Mouse (Mus musculus): ENCODE results near the gene Rgs14. TPM values are rescaled to one million over a fixed set of nuclear protein-coding genes. Genes with fewer than 3 reads are reported as not detected.

The Rgs14 gene
- polyA plus RNA-seq, 1 experiment from 2014 or later: 0.11 TPM

DNA sequence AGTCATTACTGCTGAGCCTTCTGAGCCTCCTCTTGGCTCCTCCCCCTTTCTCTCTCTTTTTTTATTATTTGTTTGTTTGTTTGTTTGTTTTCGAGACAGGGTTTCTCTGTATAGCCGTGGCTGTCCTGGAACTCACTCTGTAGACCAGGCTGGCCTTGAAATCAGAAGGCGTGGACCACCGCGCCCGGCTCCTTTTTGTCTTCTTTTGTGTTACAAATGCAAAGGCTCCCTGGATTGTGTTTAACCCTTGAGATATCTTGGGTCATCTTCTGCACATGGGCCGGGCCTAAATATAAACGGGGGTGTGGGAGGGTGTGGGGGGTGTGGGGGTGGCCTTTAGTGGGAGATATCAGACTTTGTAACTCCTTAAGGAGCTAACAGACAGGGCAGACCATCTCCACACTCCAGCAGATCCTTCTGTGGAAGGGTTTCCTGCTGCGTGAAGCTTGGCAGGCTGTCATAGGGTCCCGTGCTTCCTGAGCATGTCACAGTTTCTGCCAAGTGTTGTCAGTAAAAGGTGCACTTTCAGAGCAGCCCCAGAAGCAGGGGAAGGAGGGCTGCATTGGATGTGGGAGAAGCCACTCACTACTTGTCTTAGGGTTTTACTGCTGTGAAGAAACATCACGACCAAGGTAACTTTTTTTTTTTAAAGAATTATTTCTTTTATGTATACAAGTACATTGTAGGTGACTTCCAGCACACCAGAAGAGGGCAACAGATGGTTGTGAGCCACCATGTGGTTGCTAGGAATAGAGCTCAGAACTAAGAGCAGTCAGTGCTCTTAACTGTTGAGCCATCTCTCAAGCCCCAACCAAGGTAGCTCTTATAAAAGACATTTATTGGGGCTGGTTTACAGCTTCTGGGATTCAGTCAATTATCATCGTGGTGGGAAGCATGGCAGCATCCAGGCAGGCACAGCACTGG lies 31.1 kb upstream of the Rgs14 start:
- Histone ChIP-seq H3K9me3 (ENCODE audit: control insufficient read depth, low read length) (no peaks in the 10 kb centered on the region), H3K9ac (replicated peaks; ENCODE audit: low read depth, low read length) (no peak overlapping the region), H3K4me3 (ENCODE audit: low read depth, low read length) (no peak overlapping the region), H3K4me2 (ENCODE audit: low read depth, low read length) (no peak overlapping the region), H3K4me1 (ENCODE audit: control insufficient read depth, insufficient read depth, low read length) (no peaks in the 10 kb centered on the region), H3K27me3 (ENCODE audit: control insufficient read depth, insufficient read depth, low read length) (no peaks in the 10 kb centered on the region), H3K36me3 (ENCODE audit: control insufficient read depth, insufficient read depth, low read length) (no peaks in the 10 kb centered on the region), H3K27ac (ENCODE audit: low read depth, low read length) (no peak overlapping the region)
- WGBS: 65% methylated on average over 12 of the region's 12 CpGs
- no peak for ATAC-seq (ENCODE audit: low read depth)

DNA sequence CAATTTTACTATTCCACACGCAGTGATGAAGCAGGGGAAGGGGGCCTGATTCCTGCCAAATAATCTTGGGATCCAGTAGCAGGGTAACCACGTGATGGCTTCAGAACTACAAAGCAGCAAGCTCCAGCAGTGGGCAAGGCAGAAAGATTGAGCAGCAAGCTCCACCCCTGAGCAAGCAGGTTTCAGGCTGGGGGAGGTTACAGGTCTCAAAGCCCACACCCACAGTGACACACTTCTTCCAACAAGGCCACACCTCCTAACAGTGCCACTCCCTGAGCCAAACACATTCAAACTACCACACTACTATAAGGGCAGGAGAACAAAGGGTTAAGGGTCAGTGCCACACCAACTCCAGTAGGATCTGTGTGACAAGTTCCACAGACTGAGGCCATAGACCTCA lies 30.3 kb upstream of the Rgs14 start:
- no peak overlapping the region for H3K27ac ChIP-seq (ENCODE audit: low read depth, low read length)
- no peak overlapping the region for H3K4me2 ChIP-seq (ENCODE audit: low read depth, low read length)
- ATAC-seq (ENCODE audit: low read depth): no peak
- H3K27me3 ChIP-seq (ENCODE audit: control insufficient read depth, insufficient read depth, low read length): no peaks in the 10 kb centered on the region
- no peak overlapping the region for H3K9ac ChIP-seq (replicated peaks; ENCODE audit: low read depth, low read length)
- H3K4me1 ChIP-seq (ENCODE audit: control insufficient read depth, insufficient read depth, low read length): no peaks in the 10 kb centered on the region
- H3K9me3 ChIP-seq (ENCODE audit: control insufficient read depth, low read length): no peaks in the 10 kb centered on the region
- 33% methylated on average over 2 of the region's 2 CpGs for WGBS
- 0 out of 2 replicates have a peak, but pooled peaks cover 2% of the 10 kb centered on the region for H3K36me3 ChIP-seq (ENCODE audit: control insufficient read depth, insufficient read depth, low read length)
- no peak overlapping the region for H3K4me3 ChIP-seq (ENCODE audit: low read depth, low read length)

DNA sequence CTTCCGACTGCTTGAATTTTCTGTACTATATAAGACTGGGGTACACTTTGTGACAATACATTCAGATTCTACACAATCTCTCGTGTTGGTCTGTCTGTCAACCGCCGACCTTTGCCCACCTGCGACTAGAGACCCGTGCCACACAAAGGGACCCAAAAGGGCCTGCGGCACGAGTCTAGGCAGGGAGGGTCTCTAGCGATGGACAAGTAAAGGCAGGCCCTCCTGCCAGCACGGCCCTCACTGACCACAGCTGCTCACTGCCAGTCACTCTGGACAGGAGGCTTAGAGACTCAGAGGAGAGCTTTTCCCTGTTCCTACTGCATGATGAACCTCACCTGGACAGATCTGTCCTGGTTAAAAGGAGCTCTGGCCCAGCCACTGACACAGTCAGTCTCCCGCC lies 27.1 kb upstream of the Rgs14 start:
- no peaks in the 10 kb centered on the region for H3K27me3 ChIP-seq (ENCODE audit: control insufficient read depth, insufficient read depth, low read length)
- H3K4me2 ChIP-seq (ENCODE audit: low read depth, low read length): no peak overlapping the region
- H3K36me3 ChIP-seq (ENCODE audit: control insufficient read depth, insufficient read depth, low read length): peaks cover 29% of the 10 kb centered on the region
- H3K27ac ChIP-seq (ENCODE audit: low read depth, low read length): no peak overlapping the region
- H3K4me1 ChIP-seq (ENCODE audit: control insufficient read depth, insufficient read depth, low read length): no peaks in the 10 kb centered on the region
- no peaks in the 10 kb centered on the region for H3K9me3 ChIP-seq (ENCODE audit: control insufficient read depth, low read length)
- ATAC-seq (ENCODE audit: low read depth): no peak
- no peak overlapping the region for H3K9ac ChIP-seq (replicated peaks; ENCODE audit: low read depth, low read length)
- H3K4me3 ChIP-seq (ENCODE audit: low read depth, low read length): no peak overlapping the region
- WGBS: 42% methylated on average over 11 of the region's 11 CpGs

DNA sequence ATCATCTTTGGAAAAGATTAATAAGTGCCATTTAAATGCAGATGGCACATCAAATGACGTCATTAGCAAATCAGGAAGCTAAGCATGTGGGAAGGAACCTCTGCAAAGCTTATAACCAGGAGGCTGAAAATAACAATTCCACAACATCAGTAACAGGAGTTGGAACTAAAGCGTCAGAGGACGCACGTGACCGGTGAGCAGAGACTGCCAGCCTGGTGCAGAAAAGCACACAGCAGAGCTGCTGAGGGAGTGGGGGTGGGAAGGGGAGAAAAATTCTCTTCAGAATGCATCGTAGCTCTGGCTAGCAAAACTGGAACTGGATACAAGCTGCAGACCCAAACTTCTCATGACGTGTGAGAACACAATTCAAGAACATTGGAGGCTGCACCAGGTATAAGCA lies 25.2 kb upstream of the Rgs14 start:
- Histone ChIP-seq H3K36me3 (ENCODE audit: control insufficient read depth, insufficient read depth, low read length) (peaks cover 46% of the 10 kb centered on the region), H3K4me2 (ENCODE audit: low read depth, low read length) (no peak overlapping the region), H3K27me3 (ENCODE audit: control insufficient read depth, insufficient read depth, low read length) (no peaks in the 10 kb centered on the region), H3K27ac (ENCODE audit: low read depth, low read length) (no peak overlapping the region), H3K9ac (replicated peaks; ENCODE audit: low read depth, low read length) (no peak overlapping the region), H3K4me1 (ENCODE audit: control insufficient read depth, insufficient read depth, low read length) (no peaks in the 10 kb centered on the region), H3K9me3 (ENCODE audit: control insufficient read depth, low read length) (no peaks in the 10 kb centered on the region), H3K4me3 (ENCODE audit: low read depth, low read length) (no peak overlapping the region)
- no peak for ATAC-seq (ENCODE audit: low read depth)
- WGBS: 85% methylated on average over 7 of the region's 7 CpGs

DNA sequence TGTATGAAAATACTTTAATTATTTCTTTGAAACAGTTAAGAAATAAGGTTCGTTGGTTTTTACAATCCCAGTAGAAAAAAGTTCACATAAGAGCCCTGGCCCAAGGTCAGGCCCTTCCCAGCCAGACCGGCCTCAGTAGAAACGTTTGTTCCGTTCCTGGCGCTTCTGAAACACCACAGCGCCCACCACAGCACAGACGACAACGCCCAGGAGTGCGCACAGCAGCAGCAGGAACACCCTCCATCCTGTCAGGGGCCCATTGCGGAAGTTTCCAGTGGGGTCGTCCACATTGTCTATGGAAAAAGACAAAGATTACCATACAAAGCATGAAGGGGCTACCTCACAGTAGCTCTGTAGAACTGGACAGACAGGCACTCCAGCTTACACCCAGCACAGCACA lies 22.8 kb upstream of the Rgs14 start:
- no peaks in the 10 kb centered on the region for H3K9me3 ChIP-seq (ENCODE audit: control insufficient read depth, low read length)
- H3K27ac ChIP-seq (ENCODE audit: low read depth, low read length): no peak overlapping the region
- H3K36me3 ChIP-seq (ENCODE audit: control insufficient read depth, insufficient read depth, low read length): peaks cover 63% of the 10 kb centered on the region
- no peaks in the 10 kb centered on the region for H3K27me3 ChIP-seq (ENCODE audit: control insufficient read depth, insufficient read depth, low read length)
- WGBS: 91% methylated on average over 11 of the region's 11 CpGs
- H3K9ac ChIP-seq (replicated peaks; ENCODE audit: low read depth, low read length): no peak overlapping the region
- ATAC-seq (ENCODE audit: low read depth): no peak
- H3K4me3 ChIP-seq (ENCODE audit: low read depth, low read length): no peak overlapping the region
- no peak overlapping the region for H3K4me2 ChIP-seq (ENCODE audit: low read depth, low read length)
- no peaks in the 10 kb centered on the region for H3K4me1 ChIP-seq (ENCODE audit: control insufficient read depth, insufficient read depth, low read length)

DNA sequence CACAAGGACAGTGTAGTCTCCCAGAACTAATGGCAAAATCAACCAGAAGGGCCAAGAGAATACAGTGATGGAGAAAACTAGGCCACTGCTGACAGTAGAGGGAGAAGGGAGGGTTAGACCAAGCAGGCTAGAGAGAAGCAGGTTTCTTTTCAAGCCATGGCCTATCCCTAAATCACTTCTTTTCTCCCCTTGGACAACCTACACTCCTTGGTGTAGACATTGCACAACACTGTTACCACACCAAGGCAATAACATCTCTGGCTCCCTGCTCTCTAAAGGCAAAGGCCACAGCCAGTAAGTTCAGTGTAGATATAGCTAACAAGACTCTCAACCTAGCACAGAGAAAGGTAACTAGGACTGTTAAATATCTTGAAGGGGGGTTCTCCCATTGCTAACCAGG lies 8.4 kb upstream of the Rgs14 start:
- no peak overlapping the region for H3K27ac ChIP-seq (ENCODE audit: low read depth, low read length)

DNA sequence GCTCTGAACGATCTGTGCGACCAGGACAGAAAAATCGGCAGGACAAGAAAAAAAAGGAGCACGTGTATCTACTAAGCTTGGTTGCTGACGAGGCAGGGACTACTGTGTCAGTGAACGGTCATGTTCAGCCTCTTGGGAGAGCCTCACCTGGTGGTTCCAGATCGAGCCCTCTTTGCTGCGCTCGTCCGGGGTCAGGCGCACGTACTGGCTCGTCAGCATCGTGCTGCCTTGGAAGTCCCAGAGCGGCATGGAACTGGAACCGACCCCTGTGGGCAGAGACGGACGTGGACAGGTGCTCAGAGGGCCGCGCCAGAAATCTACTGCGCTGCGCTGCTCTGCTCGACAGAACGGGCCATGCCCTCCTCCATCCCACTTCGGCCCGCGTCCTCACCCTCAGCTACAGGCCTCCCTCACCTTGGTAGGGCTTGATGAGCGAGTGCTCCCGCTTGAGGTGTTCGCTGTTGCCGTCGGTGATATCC lies 7.5 kb upstream of the Rgs14 start:
- peak; percentile 63 for ATAC-seq (ENCODE audit: low read depth)
- Histone ChIP-seq H3K27me3 (ENCODE audit: control insufficient read depth, insufficient read depth, low read length) (no peaks in the 10 kb centered on the region), H3K4me2 (ENCODE audit: low read depth, low read length) (peak overlapping the region; percentile 90), H3K36me3 (ENCODE audit: control insufficient read depth, insufficient read depth, low read length) (peaks cover 11% of the 10 kb centered on the region; the same call in 1 of the 2 replicates), H3K9ac (replicated peaks; ENCODE audit: low read depth, low read length) (peak overlapping the region; percentile 88), H3K4me1 (ENCODE audit: control insufficient read depth, insufficient read depth, low read length) (peaks cover 11% of the 10 kb centered on the region), H3K27ac (ENCODE audit: low read depth, low read length) (peak overlapping the region; percentile 82), H3K9me3 (ENCODE audit: control insufficient read depth, low read length) (no peaks in the 10 kb centered on the region), H3K4me3 (ENCODE audit: low read depth, low read length) (peak overlapping the region; percentile 88)
- WGBS: under 1% methylated on average over 32 of the region's 32 CpGs

More for the DNA sequence above, 8.4 kb upstream of the Rgs14 start:
- Histone ChIP-seq H3K9ac (replicated peaks; ENCODE audit: low read depth, low read length) (no peak overlapping the region), H3K36me3 (ENCODE audit: control insufficient read depth, insufficient read depth, low read length) (peaks cover 11% of the 10 kb centered on the region; the same call in 1 of the 2 replicates), H3K4me1 (ENCODE audit: control insufficient read depth, insufficient read depth, low read length) (peaks cover 11% of the 10 kb centered on the region), H3K4me2 (ENCODE audit: low read depth, low read length) (peak overlapping the region; percentile 90), H3K4me3 (ENCODE audit: low read depth, low read length) (peak overlapping the region; percentile 88; the same call in 1 of the 2 replicates), H3K9me3 (ENCODE audit: control insufficient read depth, low read length) (no peaks in the 10 kb centered on the region), H3K27me3 (ENCODE audit: control insufficient read depth, insufficient read depth, low read length) (no peaks in the 10 kb centered on the region)
- no peak for ATAC-seq (ENCODE audit: low read depth)

DNA sequence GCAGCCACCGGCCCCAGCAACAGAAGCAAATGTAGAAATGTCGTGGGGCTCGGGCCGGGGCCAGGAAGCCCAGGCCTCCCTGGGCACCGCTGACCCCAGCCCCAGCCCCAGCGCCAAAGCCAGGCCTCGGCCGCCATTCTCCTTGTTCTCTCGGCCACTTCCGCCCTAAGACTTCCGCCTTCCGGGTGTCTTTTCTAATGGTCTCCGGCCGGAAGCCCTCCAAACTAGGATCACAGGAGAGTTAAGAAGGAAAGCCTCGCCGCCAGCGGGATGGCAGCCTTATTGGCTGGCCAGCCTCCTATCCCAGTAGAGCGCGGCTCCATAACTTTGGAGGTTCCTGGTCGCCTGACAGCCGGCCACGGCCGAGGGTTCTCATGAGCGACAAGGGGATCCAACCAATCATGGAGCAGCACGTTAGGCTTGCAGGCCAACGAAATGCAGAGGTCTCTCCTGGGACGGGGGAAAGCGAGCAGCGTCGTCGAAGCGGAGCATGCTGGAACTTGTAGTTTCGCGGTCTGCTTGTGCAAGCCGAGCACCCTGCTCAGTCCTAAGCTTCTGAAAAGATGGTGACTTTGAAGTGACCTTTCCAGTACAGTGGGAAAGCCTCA lies 7.0 kb upstream of the Rgs14 start, which contains the start of gene Lman2:
Gene Lman2 (minus strand): TSS at position 331 of the 608 bp plus-strand sequence.
- H3K27me3 ChIP-seq (ENCODE audit: control insufficient read depth, insufficient read depth, low read length): no peaks in the 10 kb centered on the region
- WGBS: under 1% methylated on average over 34 of the region's 35 CpGs
- H3K4me2 ChIP-seq (ENCODE audit: low read depth, low read length): peak within 1 kb of the TSS; percentile 90

DNA sequence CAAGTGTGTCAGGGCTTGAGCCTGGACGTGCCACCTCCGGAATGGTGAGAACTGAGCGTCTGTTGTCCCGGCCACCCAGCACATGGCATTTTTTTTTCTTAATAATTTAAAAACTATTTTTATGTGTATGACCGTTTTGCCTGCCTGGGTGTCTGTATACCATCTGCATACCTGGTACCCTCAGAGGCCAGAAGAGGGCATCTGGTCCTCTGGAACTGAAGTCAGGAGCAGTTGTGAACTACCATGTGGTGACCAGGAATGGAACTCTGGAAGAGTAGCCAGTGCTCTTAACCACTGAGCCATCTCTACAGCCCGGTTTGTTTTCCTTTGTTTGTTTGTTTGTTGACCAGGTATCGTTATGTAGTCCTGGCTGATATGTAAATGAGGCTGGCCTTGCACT lies 1.1 kb upstream of the Rgs14 start:
- 81% methylated on average over 7 of the region's 7 CpGs for WGBS
- no peaks in the 10 kb centered on the region for H3K27me3 ChIP-seq (ENCODE audit: control insufficient read depth, insufficient read depth, low read length)
- no peaks in the 10 kb centered on the region for H3K9me3 ChIP-seq (ENCODE audit: control insufficient read depth, low read length)
- no peaks in the 10 kb centered on the region for H3K36me3 ChIP-seq (ENCODE audit: control insufficient read depth, insufficient read depth, low read length)
- no peak overlapping the region for H3K27ac ChIP-seq (ENCODE audit: low read depth, low read length)
- ATAC-seq (ENCODE audit: low read depth): no peak
- no peak overlapping the region for H3K4me2 ChIP-seq (ENCODE audit: low read depth, low read length)
- H3K9ac ChIP-seq (replicated peaks; ENCODE audit: low read depth, low read length): no peak overlapping the region
- H3K4me1 ChIP-seq (ENCODE audit: control insufficient read depth, insufficient read depth, low read length): no peaks in the 10 kb centered on the region
- no peak overlapping the region for H3K4me3 ChIP-seq (ENCODE audit: low read depth, low read length)

More for the DNA sequence above, 7.0 kb upstream of the Rgs14 start, which contains the start of gene Lman2:
- H3K9me3 ChIP-seq (ENCODE audit: control insufficient read depth, low read length): no peaks in the 10 kb centered on the region
- H3K27ac ChIP-seq (ENCODE audit: low read depth, low read length): peak within 1 kb of the TSS; percentile 82
- H3K4me1 ChIP-seq (ENCODE audit: control insufficient read depth, insufficient read depth, low read length): peaks cover 11% of the 10 kb centered on the region
- H3K9ac ChIP-seq (replicated peaks; ENCODE audit: low read depth, low read length): peak within 1 kb of the TSS; percentile 88
- H3K36me3 ChIP-seq (ENCODE audit: control insufficient read depth, insufficient read depth, low read length): peaks cover 11% of the 10 kb centered on the region; the same call in 1 of the 2 replicates
- peak within 1 kb of the TSS; percentile 88 for H3K4me3 ChIP-seq (ENCODE audit: low read depth, low read length)
- peak; percentile 99 for ATAC-seq (ENCODE audit: low read depth)
